Mouse (Mus musculus) cerebellum, adult 18-20 months (tissue): ENCODE results near the gene Majin.

Experiments used
- DNase-seq, 2 experiments: peaks; one replicate each; pipeline ENCODE4 v3.0.0; 2021

Gene Majin

GRCm38 (mm10) chr19:6230411-6230810, 46.2 kb downstream of the Majin start:
- DNase-seq = peak; percentile 49 to 63

- DNase-seq = no peak
These were observed 46.8 kb downstream of the Majin start for GRCm38 (mm10) chr19:6231036-6231435.

- no peak for DNase-seq
These were observed 49.5 kb downstream of the Majin start for GRCm38 (mm10) chr19:6233647-6234046.

- DNase-seq = peak; percentile 46 to 54
These were observed 50.3 kb downstream of the Majin start for GRCm38 (mm10) chr19:6234337-6235083.

- peak; percentile 96 for DNase-seq
These were observed 51.2 kb downstream of the Majin start, which contains the start of gene Ppp2r5b for GRCm38 (mm10) chr19:6235084-6236052. Gene Ppp2r5b (minus strand): TSS chr19:6235872.

- peak; percentile 94 to 95 for DNase-seq
These were observed 51.9 kb downstream of the Majin start for GRCm38 (mm10) chr19:6236053-6236441.

GRCm38 (mm10) chr19:6236842-6237241, 52.7 kb downstream of the Majin start:
- DNase-seq = peak in 1 of 2 experiments; percentile 44

- DNase-seq = no peak
These were observed 54.6 kb downstream of the Majin start for GRCm38 (mm10) chr19:6238740-6239139.

GRCm38 (mm10) chr19:6240136-6240535, 55.9 kb downstream of the Majin start:
- DNase-seq = no peak

- DNase-seq = no peak
These were observed 56.5 kb downstream of the Majin start for GRCm38 (mm10) chr19:6240725-6241124.

- DNase-seq = peak; percentile 98 to 99
These were observed 57.3 kb downstream of the Majin start, which contains the start of gene Atg2a for GRCm38 (mm10) chr19:6241274-6242107. Gene Atg2a (plus strand): TSS chr19:6241668.

- DNase-seq = peak; percentile 44 to 53
These were observed 58.1 kb downstream of the Majin start for GRCm38 (mm10) chr19:6242281-6242680.

GRCm38 (mm10) chr19:6243226-6243625, 59.0 kb downstream of the Majin start:
- no peak for DNase-seq

- DNase-seq = no peak
These were observed 61.6 kb downstream of the Majin start for GRCm38 (mm10) chr19:6245806-6246205.

GRCm38 (mm10) chr19:6247526-6248300, 63.5 kb downstream of the Majin start:
- DNase-seq = no peak

- no peak for DNase-seq
These were observed 68.8 kb downstream of the Majin start for GRCm38 (mm10) chr19:6253021-6253420.

GRCm38 (mm10) chr19:6260428-6260827, 76.2 kb downstream of the Majin start:
- DNase-seq = peak; percentile 45 to 54

GRCm38 (mm10) chr19:6260946-6261345, 76.8 kb downstream of the Majin start:
- DNase-seq = peak; percentile 16 to 29

- DNase-seq = peak in 1 of 2 experiments; percentile 15
These were observed 77.2 kb downstream of the Majin start for GRCm38 (mm10) chr19:6261379-6261778.

- peak; percentile 78 to 87 for DNase-seq
These were observed 78.0 kb downstream of the Majin start for GRCm38 (mm10) chr19:6262222-6262621.

- peak in 1 of 2 experiments; percentile 31 for DNase-seq
These were observed 78.7 kb downstream of the Majin start for GRCm38 (mm10) chr19:6262839-6263433.
